Mouse (Mus musculus) natural killer cell, adult 2 months (primary cell): ENCODE data around the gene Tmem182.

Source experiments
- DNase-seq, 2 experiments: peaks; one replicate each; pipeline ENCODE4 v3.0.0; 2022; ENCODE audit warnings: low spot score in 2 of 2

Gene Tmem182

GRCm38 (mm10) chr1:40799121-40799520 lies 6.3 kb upstream of the Tmem182 start:
- DNase-seq, result no peak

GRCm38 (mm10) chr1:40800908-40801307 lies 4.5 kb upstream of the Tmem182 start:
- DNase-seq, result no peak

- DNase-seq, result peak; percentile 19 to 24
Measured at GRCm38 (mm10) chr1:40802759-40803158, 2.6 kb upstream of the Tmem182 start.

GRCm38 (mm10) chr1:40804118-40804517 lies 1.3 kb upstream of the Tmem182 start:
- no peak for DNase-seq

GRCm38 (mm10) chr1:40805891-40806290 lies 490 bp downstream of the Tmem182 start:
- no peak for DNase-seq

- no peak for DNase-seq
Measured at GRCm38 (mm10) chr1:40808643-40809042, 3.2 kb downstream of the Tmem182 start.

- no peak for DNase-seq
Measured at GRCm38 (mm10) chr1:40815071-40815845, 9.9 kb downstream of the Tmem182 start.

GRCm38 (mm10) chr1:40824517-40824916 lies 19.1 kb downstream of the Tmem182 start:
- no peak for DNase-seq

- DNase-seq, result no peak
Measured at GRCm38 (mm10) chr1:40824936-40825335, 19.5 kb downstream of the Tmem182 start.

GRCm38 (mm10) chr1:40825826-40826225 lies 20.4 kb downstream of the Tmem182 start:
- DNase-seq, result no peak

- DNase-seq, result no peak
Measured at GRCm38 (mm10) chr1:40829213-40829914, 24.0 kb downstream of the Tmem182 start.

GRCm38 (mm10) chr1:40830712-40831507 lies 25.5 kb downstream of the Tmem182 start:
- DNase-seq, result no peak

GRCm38 (mm10) chr1:40835468-40835867 lies 30.1 kb downstream of the Tmem182 start:
- no peak for DNase-seq

- DNase-seq, result no peak
Measured at GRCm38 (mm10) chr1:40840605-40841004, 35.2 kb downstream of the Tmem182 start.

- DNase-seq, result no peak
Measured at GRCm38 (mm10) chr1:40841032-40841761, 35.8 kb downstream of the Tmem182 start.

GRCm38 (mm10) chr1:40844616-40845015 lies 39.2 kb downstream of the Tmem182 start:
- DNase-seq, result peak in 1 of 2 experiments; percentile 3

- no peak for DNase-seq
Measured at GRCm38 (mm10) chr1:40847196-40847938, 42.0 kb downstream of the Tmem182 start.

GRCm38 (mm10) chr1:40851286-40851685 lies 45.9 kb downstream of the Tmem182 start:
- no peak for DNase-seq

- no peak for DNase-seq
Measured at GRCm38 (mm10) chr1:40855268-40855667, 49.9 kb downstream of the Tmem182 start.

GRCm38 (mm10) chr1:40856846-40857636 lies 51.6 kb downstream of the Tmem182 start:
- DNase-seq, result no peak
